Mouse (Mus musculus) cortical plate, adult 2 months (tissue): ENCODE measurements around the gene Ism2.

Experiments
- CTCF ChIP-seq: fragments of 200-500 bp; IDR thresholded peaks from 2 replicates; pipeline ENCODE4 v1.5.1; 2011; ENCODE audit warnings: mild to moderate bottlenecking, control low read depth, low read length; ENCODE audit not compliant: insufficient read depth; ENCODE audit errors: extremely low read depth
- POLR2A ChIP-seq: fragments of 200-500 bp; IDR thresholded peaks from 2 replicates; pipeline ENCODE4 v1.6.1; 2011; ENCODE audit warnings: mild to moderate bottlenecking, low read length, control low read depth; ENCODE audit not compliant: insufficient read depth; ENCODE audit errors: extremely low read depth

DNA sequence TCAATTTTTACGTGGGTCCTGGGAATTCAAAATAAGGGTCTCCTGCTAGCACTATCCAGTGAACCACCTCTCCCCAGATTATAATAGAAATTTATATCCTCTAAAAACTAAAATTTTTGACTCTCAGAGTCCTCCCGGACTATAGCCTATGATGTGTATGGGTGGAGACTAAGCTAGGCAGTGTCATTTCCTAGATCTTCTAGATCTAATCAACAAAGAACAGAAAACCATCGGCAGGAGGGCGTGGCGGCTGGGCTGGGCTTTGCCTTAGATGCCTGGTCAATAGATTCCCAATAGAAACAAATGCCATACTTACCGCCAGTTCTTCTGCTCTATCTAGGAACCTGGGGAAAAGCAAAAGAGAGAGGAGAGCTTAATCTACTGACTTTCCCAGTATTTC is 49.3 kb downstream of the Ism2 start:
- TF ChIP-seq CTCF (no peak), POLR2A (no peak)
